Mouse (Mus musculus) gastrocnemius, adult 2 months (tissue): ENCODE data around the gene Rtn1. TPM values are rescaled to one million over a fixed set of nuclear protein-coding genes. Genes with fewer than 3 reads are reported as not detected.

Experiments used
- DNase-seq: peaks from one replicate; pipeline ENCODE4 v3.0.0; 2022
- H3K27ac ChIP-seq: fragments of 200-600 bp; 2 replicates; pipeline ENCODE4 v1.8.1; 2022; ENCODE audit warnings: mild to moderate bottlenecking
- H3K4me3 ChIP-seq: fragments of 200-600 bp; 2 replicates; pipeline ENCODE4 v1.8.1; 2022; ENCODE audit warnings: mild to moderate bottlenecking, moderate library complexity
- CTCF ChIP-seq: fragments of 200-600 bp; IDR thresholded peaks from 2 replicates; pipeline ENCODE4 v1.8.1; 2022; ENCODE audit warnings: antibody characterized with exemption, mild to moderate bottlenecking, moderate library complexity
- intact Hi-C: fragments of 180-260 bp; cut with DNase I; formaldehyde crosslinking; loops from one replicate; pipeline ENCODE4 v1.15.1; 2025
- long read RNA-seq, 2 experiments: library from polyadenylated mRNA; stranded (forward); transcript quantifications; one replicate each; pipeline ENCODE4 v2.0.0; 2021
- total RNA-seq, 2 experiments: library from RNA; stranded (reverse); gene quantifications; 2 replicates each; pipeline ENCODE4 v1.2.3; 2021

Gene Rtn1
- total RNA-seq = 1 to 10 TPM; 1.3 to 2.3 TPM
- long read RNA-seq, experiment 1, partial matches to known transcripts = 0 of 5 reads
- long read RNA-seq, experiment 1, other reads (novel, unspliced or antisense) = 1 of 5 reads
- long read RNA-seq, experiment 2, partial matches to known transcripts = 1 of 4 reads
- long read RNA-seq, experiment 2, other reads (novel, unspliced or antisense) = 0 of 4 reads

DNA sequence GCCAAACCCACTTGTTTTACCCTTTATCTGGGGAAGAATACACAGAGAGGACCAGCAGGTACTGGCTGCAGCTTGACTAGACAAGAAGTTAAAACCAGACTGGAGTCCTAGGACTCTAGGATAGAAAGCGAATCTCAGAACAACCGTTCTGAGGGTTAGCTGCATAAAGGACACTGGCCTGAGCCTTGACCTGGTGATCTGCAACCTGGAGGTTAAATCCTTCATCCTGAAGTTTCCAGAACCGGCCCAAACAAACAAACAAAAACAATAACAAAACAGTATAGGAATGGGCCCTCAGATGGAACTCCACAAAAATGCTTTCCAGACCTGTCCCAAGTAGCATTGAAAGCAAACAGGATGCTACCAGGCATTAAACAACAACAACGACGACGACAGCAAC is at the start of gene Rtn1:
TSS of gene Rtn1 (minus strand) at position 101 of the 400 bp plus-strand sequence.
- intact Hi-C loops = no loop called here
- peak within 1 kb of the TSS; percentile 28; the same call in 1 of the 2 replicates for H3K27ac ChIP-seq
- no peak for TF ChIP-seq CTCF
- DNase-seq = no peak
- peak within 1 kb of the TSS; percentile 78 for H3K4me3 ChIP-seq

DNA sequence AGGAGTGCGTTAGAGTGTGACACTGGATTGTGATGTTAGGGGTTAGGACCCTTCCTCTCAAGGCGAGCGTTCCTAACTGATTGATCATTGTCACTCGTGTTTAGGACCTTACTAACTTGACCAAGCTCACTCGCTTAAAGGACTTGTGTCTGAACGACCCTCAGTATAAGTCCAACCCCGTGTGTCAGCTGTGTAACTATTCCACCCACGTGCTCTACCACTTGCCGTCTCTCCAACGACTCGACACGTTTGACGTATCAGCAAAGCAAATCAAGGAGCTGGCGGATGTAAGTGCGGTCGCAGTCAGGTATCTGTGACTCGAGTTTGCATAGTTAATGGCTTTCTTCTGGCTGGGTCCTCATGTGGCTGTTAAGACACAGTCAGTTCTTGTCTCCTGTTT is 45.1 kb upstream of the Rtn1 start:
- no peak overlapping the region for H3K27ac ChIP-seq
- TF ChIP-seq CTCF = no peak
- no peak for DNase-seq
- intact Hi-C loops = no loop called here
- H3K4me3 ChIP-seq = no peak overlapping the region

DNA sequence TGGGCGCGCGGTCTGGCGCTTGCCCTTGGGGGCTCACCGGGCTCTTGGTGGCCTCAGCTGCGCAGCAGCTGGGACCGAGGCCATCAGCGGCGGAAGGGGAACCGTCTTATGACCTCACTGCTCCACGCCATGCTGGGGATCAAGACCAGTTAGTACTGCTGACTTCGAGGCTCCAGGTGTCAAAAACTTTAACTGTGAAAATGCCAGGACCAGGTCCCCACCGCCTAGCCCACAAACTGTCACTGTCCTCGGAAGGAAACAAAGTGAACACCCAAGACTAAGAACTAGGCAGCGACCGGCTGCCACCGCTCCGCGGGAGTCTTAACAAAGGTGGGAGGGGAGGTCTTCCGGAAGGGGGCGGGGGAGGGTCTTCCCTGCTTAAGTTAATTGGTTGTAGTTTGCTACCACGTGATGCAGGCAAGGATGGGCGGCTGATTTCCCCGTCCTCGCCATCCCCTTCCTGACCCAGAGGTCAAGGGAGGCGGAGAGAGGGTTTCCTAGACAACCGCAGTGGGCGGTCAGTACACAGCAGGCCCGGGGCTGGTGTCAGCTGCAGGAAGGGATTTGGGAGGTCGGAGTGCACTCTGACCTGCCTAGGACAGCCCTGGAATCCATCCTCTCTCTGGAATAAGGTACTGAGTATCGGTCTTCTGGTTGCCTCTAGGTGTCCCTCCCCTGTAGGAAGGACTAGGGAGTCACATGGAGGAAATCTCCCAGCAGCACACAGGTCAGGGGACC is 33.2 kb upstream of the Rtn1 start, which contains the start of gene Lrrc9:
TSS of gene Lrrc9 (plus strand) at position 28 of the 738 bp plus-strand sequence.
- TF ChIP-seq CTCF = no peak
- Histone ChIP-seq H3K4me3 (peak within 1 kb of the TSS; percentile 68), H3K27ac (peak within 1 kb of the TSS; percentile 44)
- intact Hi-C loops = no loop called here
- DNase-seq = peak; percentile 61

DNA sequence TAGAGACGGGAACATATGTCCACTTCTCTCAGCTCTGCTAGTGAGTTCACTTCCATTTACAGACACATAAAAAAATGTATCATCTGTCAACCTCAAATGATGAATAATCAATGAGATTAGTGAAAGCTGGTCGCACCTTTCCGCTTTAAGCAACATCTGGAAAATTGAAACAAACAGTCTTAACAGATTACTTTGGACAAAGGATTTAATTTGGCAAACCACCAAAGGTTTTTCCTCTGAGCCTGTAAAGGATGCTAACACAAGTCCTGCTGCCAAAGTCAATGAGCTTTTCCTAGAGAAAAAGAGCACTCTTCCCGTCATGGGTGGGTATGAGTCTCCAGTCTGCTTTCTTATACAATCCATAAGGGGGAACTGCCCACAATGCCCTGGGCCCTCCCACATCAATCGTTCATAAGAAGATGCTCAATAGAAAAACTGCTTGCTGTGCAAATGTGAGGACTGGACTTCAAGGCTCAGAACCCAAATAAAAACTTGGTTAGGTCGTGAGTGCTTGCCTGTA is 30.2 kb upstream of the Rtn1 start:
- no peak for DNase-seq
- Histone ChIP-seq H3K4me3 (no peak overlapping the region), H3K27ac (no peak overlapping the region; the same call in 1 of the 2 replicates)
- intact Hi-C loops = no loop called here
- no peak for TF ChIP-seq CTCF

DNA sequence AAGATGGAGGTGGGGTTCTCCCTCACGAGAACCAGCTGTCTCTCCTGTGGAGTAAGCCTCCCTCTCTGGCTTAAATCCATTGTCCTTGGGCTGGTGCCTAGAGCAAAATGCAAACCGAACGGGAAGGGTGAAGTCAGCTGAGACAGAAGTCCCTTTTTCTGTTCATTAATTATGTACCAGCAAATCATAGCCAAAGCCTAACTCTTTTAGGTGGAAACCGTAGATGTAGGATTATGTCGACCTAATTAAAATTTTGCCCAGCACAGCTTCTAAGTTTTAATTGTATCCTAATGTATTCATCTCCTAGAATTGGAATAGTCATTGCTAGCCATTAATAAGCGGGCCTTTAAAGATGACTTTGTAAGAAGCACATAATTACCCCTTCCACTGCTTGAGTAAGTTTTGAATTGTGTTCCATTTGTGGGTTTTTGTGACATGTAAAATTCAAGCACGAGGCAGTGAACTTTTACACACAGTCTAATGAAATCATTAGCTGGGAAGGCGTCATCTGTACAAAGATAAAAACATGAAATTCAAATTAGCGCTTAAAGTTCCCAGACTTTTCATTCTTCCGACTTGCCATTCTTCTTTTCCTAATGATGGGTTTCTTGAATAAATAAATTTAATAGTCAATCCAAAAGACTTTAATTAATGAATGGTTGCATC is 29.0 kb upstream of the Rtn1 start:
- no peak for DNase-seq
- H3K27ac ChIP-seq = no peak overlapping the region
- H3K4me3 ChIP-seq = no peak overlapping the region
- intact Hi-C loops = no loop called here
- TF ChIP-seq CTCF = no peak

DNA sequence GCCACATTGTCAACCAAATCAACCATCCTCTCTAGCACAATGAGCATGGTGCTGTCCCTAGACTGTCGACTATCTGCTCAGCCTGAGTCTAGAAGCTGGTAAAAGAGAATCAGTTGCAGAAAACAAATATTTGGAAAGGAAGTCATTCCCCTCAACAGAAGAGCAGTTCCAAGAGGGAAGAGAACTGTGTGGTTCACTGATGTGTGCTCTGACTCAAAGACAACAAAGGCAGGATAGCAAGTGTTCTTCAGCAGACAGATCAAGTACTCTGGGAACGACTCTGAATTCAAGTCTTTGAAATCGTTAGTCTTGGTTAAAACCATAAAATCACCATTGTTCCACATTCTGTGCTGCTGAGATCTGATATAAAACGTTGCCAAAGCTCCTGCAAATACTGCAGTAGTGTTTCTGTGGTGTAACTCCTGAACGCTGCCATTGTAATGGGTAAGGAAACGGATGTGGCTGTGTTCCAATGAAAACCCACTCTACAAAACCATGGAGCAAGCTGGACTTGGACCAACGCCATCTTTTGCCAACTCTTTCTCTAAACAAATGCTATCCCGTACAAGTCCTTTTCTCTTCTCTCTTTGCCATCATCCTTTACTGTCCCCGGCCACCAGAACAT is 24.5 kb upstream of the Rtn1 start:
- peak overlapping the region; percentile 28; the same call in 1 of the 2 replicates for H3K27ac ChIP-seq
- H3K4me3 ChIP-seq = no peak overlapping the region
- no peak for DNase-seq
- intact Hi-C loops = loop anchor here (5.0 kb wide), 1 partner anchor 331 kb away; no protein-coding TSS in a partner anchor
- TF ChIP-seq CTCF = no peak

DNA sequence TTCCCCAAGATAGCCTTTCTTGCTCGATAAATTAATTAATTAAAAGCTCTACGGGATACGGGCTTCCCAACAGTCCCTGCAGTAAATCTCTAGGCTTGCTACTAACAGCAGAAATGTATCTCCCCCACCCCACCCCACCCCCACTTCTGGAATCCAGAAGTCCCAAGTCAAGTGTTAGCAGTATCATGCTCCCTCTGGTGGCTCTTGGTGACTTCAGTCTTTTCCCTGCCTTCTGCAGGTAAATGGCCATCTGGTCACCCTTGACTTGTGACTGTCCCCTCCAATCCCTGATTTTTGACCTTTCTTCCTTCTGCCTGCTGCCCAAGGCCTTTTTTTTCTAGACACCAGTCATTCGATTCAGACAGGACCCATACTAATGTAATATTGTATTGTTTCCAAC is 23.4 kb upstream of the Rtn1 start:
- no peak for DNase-seq
- intact Hi-C loops = loop anchor here (5.0 kb wide), 1 partner anchor 330 kb away; no protein-coding TSS in a partner anchor
- no peak for TF ChIP-seq CTCF
- Histone ChIP-seq H3K27ac (no peak overlapping the region), H3K4me3 (no peak overlapping the region)

DNA sequence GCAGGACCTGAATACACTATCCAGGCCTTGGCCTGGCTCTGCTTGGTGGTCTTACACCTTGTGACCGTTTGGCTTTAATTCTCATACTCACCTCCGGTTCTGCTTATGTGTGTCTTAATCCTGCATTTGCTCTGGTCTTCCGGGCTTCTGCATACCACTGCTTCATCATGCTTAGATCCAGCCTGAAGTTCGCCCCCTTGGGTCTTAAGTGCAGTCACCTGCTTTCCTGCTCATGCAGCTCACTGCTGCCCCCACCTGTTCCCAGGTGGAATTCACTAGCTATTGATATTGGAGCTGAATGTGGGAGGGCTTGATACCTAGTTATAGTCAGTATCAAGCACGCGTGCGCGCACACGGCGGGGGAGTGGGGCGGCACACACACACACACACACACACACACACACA is 18.9 kb upstream of the Rtn1 start:
- TF ChIP-seq CTCF = peak; percentile 75
- peak; percentile 62 for DNase-seq
- Histone ChIP-seq H3K4me3 (no peak overlapping the region), H3K27ac (no peak overlapping the region)
- intact Hi-C loops = no loop called here

DNA sequence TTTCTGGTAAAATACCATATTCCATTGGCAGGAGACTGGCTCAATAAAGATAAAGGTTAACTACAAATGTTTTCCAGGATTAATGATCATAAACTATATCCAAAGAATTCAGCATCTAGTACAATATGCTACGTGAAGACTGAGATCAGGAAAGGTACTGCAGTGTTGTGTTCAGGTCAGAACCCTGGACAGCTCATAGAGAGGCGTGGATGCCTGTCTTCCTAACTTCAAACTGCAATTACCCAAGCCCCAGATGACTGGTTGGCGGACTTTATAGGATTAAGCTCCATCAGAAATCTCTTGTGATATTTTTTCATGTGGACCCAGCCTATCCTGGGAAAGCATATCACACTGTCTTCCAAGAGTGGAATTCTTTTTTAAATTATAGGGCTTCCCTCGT is 13.8 kb upstream of the Rtn1 start:
- Histone ChIP-seq H3K27ac (no peak overlapping the region), H3K4me3 (no peak overlapping the region)
- intact Hi-C loops = no loop called here
- no peak for DNase-seq
- no peak for TF ChIP-seq CTCF

DNA sequence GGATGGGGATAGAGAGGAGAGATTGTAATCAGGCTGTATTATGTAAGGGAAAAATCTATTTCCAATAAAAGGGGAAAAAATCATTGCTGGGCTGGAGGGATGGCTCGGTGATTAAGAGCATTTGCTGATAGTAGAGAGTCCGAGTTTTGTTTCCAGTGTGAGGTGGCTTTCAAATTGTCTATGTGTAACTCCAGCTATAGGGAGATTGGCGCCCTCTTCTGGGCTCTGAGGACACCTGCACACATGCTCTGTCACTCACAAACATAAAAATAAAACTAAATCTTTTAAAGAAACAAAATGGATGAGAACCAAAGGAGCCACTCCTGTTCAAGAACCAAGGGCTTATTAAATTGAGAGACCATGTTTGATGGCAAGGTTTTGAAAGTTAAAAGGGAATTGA is 8.9 kb upstream of the Rtn1 start:
- Histone ChIP-seq H3K4me3 (no peak overlapping the region), H3K27ac (no peak overlapping the region)
- intact Hi-C loops = no loop called here
- TF ChIP-seq CTCF = peak; percentile 57
- DNase-seq = no peak

DNA sequence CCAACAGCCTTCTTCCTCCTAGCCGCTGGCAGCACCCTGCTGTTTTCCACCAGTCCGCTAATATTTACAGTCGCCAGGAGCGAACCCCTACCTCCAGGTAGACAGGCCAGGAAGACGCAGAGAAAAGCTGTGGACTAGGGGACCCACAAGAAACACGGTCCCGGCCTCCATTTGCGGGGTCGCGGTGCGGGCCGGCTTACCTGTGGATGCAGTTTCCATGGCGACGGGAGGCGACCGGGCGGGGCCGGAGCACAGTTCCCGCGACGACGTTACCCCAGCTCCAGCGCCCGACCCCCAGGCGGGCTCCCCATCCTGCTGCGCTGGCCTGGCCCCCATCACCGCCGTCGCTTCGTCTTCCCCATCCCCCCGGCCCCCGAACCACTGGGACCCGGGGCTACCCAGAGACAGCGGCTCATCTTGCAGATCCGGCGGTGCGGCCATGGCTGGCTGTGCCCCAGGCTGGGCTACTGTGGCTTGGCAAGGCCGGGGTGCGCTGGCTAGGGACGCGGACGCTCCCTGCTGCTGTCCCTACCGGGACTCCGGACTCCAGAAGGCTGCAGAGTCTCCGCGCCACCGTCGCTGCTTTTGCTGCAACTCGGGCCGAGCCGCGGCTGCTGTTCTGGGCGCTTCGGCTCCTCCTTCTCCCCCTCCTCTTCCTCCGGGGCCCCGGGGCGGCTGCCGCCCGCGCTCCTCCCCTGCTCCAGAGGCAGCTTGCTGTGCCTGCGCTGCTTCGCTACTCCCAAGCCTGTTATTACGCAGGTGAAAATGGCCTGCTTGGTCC is 553 bp downstream of the Rtn1 start:
- no peak for TF ChIP-seq CTCF
- intact Hi-C loops = no loop called here
- peak; percentile 72 for DNase-seq
- peak overlapping the region; percentile 78 for H3K4me3 ChIP-seq
- peak overlapping the region; percentile 28; the same call in 1 of the 2 replicates for H3K27ac ChIP-seq

DNA sequence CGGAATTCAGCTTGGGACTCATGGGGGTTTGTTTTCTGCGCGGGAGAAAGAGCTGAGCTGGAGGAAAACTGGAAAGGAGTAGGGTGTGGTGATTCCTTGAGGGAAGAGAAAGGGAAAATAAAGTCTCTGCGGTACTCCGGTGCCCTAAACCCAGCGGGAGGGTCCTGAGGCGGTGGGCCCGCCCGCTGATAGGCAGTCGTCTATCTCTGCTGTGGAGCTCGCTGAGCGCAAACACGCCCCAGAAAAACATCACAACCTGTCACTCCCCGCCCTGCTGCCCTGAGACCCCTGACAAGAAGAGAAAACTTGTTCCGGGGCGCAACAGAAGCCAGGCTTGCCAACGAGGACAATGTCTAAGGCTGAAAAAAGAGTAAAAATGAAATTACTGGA is 1.1 kb downstream of the Rtn1 start:
- intact Hi-C loops = no loop called here
- Histone ChIP-seq H3K27ac (no peak overlapping the region), H3K4me3 (peak overlapping the region; percentile 78)
- no peak for DNase-seq
- TF ChIP-seq CTCF = no peak
